Mouse (Mus musculus) brain, adult 10 weeks (tissue): ENCODE data around the gene Gm17657. TPM values are rescaled to one million over a fixed set of nuclear protein-coding genes. Genes with fewer than 3 reads are reported as not detected.

Experiments
- polyA plus RNA-seq: library from polyadenylated mRNA; stranded (reverse); fragments of 350-450 nt; fragmentation: Illumina TruSeq; extraction: RNeasy Lipid Tissue Mini Kit (QIAGEN cat#74804); gene quantifications from one replicate; pipeline ENCODE4 v1.2.3, GENCODE M21; 2015; ENCODE audit warnings: low read depth, low replicate concordance

Gm17657 gene
- polyA plus RNA-seq, result not detected

DNA sequence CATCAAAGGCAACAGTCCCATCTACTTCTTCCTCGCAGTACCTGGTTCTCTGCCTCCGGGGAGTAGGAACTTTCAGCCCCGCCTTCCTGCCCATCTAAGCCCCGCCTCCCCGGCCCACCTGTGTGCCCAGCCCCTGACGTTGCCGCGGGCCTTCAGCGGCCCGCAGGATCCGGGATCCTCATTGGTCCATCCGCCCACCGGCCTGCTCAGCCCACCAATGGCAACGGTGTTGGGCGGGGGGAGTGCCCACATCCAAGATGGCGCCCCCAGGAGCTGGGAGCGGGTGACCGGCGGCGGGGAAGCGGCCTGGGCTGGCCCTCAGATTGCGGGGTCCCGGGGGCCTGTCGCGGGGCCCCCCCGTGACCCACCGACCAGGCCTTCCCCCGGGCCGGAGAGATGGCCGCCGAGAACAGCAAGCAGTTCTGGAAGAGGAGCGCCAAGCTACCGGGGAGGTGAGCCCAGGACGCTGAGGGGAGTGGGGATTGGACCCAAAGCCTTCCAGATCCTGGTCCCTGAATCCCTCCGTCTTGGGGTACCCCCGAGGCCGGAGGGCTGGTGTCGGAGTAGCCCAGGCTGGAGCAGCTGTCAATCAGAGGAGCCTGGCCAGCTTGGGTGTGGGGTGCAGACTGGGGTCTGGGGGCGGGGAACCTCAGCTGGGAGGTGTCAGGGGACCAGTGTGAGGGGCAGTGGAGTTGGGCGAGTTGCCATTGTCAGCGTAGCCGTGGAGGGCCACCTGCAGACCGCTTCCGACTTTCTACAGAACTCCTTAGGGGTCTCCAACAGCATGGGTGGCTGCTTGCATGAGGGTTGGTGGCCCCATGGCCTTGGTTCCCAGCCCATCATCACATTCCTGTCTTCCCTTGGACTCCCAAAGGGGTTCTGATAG, at the start of gene Gm17657, which contains the start of gene Tbc1d22b:
TSS of gene Gm17657 (minus strand) at position 96 of the 886 bp plus-strand sequence.
TSS of gene Tbc1d22b (plus strand) at position 243 of the 886 bp plus-strand sequence.

DNA sequence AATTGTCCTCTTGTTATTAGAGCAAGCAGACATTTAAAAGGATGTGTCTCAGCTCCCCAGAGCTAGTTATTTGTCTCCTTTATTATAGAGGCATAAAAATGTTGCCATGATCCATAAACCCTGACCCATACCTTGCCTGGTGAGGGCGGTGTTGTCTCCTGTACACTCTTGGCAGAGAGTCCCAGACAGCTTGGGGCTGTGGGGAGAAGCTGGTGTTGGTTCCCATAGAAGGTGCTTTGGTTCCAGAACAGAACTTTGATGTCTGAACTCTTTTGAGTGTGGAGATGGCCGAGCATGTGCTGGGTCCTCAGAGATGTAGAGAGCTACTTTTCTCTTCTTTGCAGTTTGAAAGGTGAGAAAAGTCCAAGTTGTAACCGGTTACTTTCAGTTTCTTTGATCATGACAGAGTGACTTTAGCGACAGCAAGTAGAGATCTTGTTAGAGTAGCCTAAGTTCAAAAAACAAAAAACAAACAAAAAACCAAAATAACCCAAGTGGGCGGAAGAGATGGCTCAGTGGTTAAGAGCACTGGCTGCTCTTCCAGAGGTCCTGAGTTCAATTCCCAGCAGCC, 2.8 kb upstream of the Gm17657 start, which contains the start of gene Tmem217:
TSS of gene Tmem217 (minus strand) at position 224 of the 571 bp plus-strand sequence.

DNA sequence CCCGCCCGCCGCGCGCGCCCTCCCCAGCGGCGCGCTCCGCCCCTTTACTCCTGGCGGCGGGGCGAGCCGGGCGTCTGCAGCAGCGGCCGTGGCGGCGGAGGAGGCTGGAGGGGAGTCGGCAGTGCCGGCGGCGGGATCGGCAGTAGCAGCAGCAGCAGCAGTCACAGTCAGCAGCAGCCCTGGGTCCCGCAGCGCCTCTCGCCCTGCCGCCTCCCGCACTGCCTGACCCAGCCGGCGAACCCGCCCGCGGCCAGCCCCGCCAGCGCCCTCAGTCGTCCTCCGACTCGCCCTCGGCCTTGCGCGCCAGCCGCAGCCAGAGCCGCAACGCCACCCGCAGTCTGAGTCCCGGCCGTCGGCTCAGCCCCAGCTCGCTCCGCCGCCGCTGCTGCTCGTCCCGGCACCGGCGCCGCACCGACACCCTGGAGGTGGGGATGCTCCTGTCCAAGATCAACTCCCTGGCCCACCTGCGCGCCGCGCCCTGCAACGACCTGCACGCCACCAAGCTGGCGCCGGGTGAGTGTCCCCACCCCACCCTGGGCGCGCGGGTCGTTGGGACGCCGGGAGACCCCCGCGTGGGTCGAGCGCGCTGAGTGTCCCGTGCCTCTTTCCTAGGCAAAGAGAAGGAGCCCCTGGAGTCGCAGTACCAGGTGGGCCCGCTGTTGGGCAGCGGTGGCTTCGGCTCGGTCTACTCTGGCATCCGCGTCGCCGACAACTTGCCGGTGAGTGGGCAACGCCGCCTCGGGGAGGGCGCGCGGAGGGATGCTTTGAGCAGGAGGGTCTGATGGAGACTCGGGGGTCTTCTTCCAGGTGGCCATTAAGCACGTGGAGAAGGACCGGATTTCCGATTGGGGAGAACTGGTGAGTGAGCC, 58.5 kb downstream of the Gm17657 start, which contains the start of gene Pim1:
TSS of gene Pim1 (plus strand) at position 41 of the 869 bp plus-strand sequence.

Other genes with a start within 250 kb of the Gm17657 start
- gene Pi16, start 232.0 kb downstream of the Gm17657 start, polyA plus RNA-seq, result 0.76 TPM
- 584 TPM for gene Mtch1, start 201.7 kb downstream of the Gm17657 start, polyA plus RNA-seq
- gene Fgd2, start 188.7 kb downstream of the Gm17657 start, polyA plus RNA-seq, result 8.8 TPM
- 3.9 TPM for gene Pim1, start 58.9 kb downstream of the Gm17657 start, polyA plus RNA-seq
- 31.8 TPM for gene Tbc1d22b, start 147 bp upstream of the Gm17657 start, polyA plus RNA-seq
- gene Tmem217, start 2.7 kb upstream of the Gm17657 start, polyA plus RNA-seq, result not detected
- 49.5 TPM for gene Rnf8, start 65.2 kb upstream of the Gm17657 start, polyA plus RNA-seq
- 1.3 TPM for gene Gm28043, start 65.2 kb upstream of the Gm17657 start, polyA plus RNA-seq
- gene Cmtr1, start 111.0 kb upstream of the Gm17657 start, polyA plus RNA-seq, result 67.0 TPM
- gene Ccdc167, start 167.4 kb upstream of the Gm17657 start, polyA plus RNA-seq, result 12.2 TPM